Mouse (Mus musculus): ENCODE measurements around the gene Lrrc19.
"Not testable (repeated sequence)": the region's sequence is repeated elsewhere in the genome, so short reads cannot be mapped to it uniquely, and the experiment has no call there.

Lrrc19 gene
- long read RNA-seq, experiment 1: 0 reads
- long read RNA-seq, experiment 2: 0 reads

GRCm38 (mm10) chr4:94649920-94650319, at the start of gene Lrrc19:
Gene Lrrc19, minus strand, starts transcription at chr4:94650144.
- intact Hi-C loops (cut with DNase I): no loop called here

GRCm38 (mm10) chr4:94696368-94696767, 46.4 kb upstream of the Lrrc19 start:
- intact Hi-C loops (cut with DNase I): no loop called here

GRCm38 (mm10) chr4:94692175-94692574, 42.2 kb upstream of the Lrrc19 start:
- intact Hi-C loops (cut with DNase I): no loop called here

- intact Hi-C loops (cut with DNase I): no loop called here
Measured at GRCm38 (mm10) chr4:94691078-94691477, 41.1 kb upstream of the Lrrc19 start.

- intact Hi-C loops (cut with DNase I): not testable (repeated sequence)
Measured at GRCm38 (mm10) chr4:94689804-94690203, 39.9 kb upstream of the Lrrc19 start.

- intact Hi-C loops (cut with DNase I): no loop called here
Measured at GRCm38 (mm10) chr4:94683305-94683704, 33.4 kb upstream of the Lrrc19 start.

GRCm38 (mm10) chr4:94682029-94682428, 32.1 kb upstream of the Lrrc19 start:
- intact Hi-C loops (cut with DNase I): no loop called here

GRCm38 (mm10) chr4:94681181-94681580, 31.2 kb upstream of the Lrrc19 start:
- intact Hi-C loops (cut with DNase I): no loop called here

GRCm38 (mm10) chr4:94680662-94681061, 30.7 kb upstream of the Lrrc19 start:
- intact Hi-C loops (cut with DNase I): no loop called here

- intact Hi-C loops (cut with DNase I): loop anchor here (5.0 kb wide), 1 partner anchor 233 kb away; no protein-coding TSS in a partner anchor
Measured at GRCm38 (mm10) chr4:94669718-94670117, 19.8 kb upstream of the Lrrc19 start.

- intact Hi-C loops (cut with DNase I): not testable (repeated sequence)
Measured at GRCm38 (mm10) chr4:94650426-94651175, 657 bp upstream of the Lrrc19 start.

- intact Hi-C loops (cut with DNase I): no loop called here
Measured at GRCm38 (mm10) chr4:94643141-94643540, 6.8 kb downstream of the Lrrc19 start.

- intact Hi-C loops (cut with DNase I): no loop called here
Measured at GRCm38 (mm10) chr4:94620077-94620476, 29.9 kb downstream of the Lrrc19 start.

- intact Hi-C loops (cut with DNase I): no loop called here
Measured at GRCm38 (mm10) chr4:94614627-94615006, 35.3 kb downstream of the Lrrc19 start.

- intact Hi-C loops (cut with DNase I): no loop called here
Measured at GRCm38 (mm10) chr4:94613972-94614626, 35.8 kb downstream of the Lrrc19 start, which contains the start of gene Ift74. Gene Ift74, plus strand, starts transcription at chr4:94614491.

GRCm38 (mm10) chr4:94610339-94610738, 39.6 kb downstream of the Lrrc19 start:
- intact Hi-C loops (cut with DNase I): no loop called here

- intact Hi-C loops (cut with DNase I): no loop called here
Measured at GRCm38 (mm10) chr4:94605591-94605990, 44.4 kb downstream of the Lrrc19 start.

- intact Hi-C loops (cut with DNase I): no loop called here
Measured at GRCm38 (mm10) chr4:94604452-94605019, 45.4 kb downstream of the Lrrc19 start.

GRCm38 (mm10) chr4:94603031-94603629, 46.8 kb downstream of the Lrrc19 start, which contains the start of gene Plaa:
Gene Plaa, minus strand, starts transcription at chr4:94603244.
- intact Hi-C loops (cut with DNase I): no loop called here

GRCm38 (mm10) chr4:94602496-94603030, 47.4 kb downstream of the Lrrc19 start:
- intact Hi-C loops (cut with DNase I): no loop called here

GRCm38 (mm10) chr4:94601395-94601794, 48.5 kb downstream of the Lrrc19 start:
- intact Hi-C loops (cut with DNase I): no loop called here

Measured in adrenal gland (tissue).